Mouse (Mus musculus) spleen, postnatal 10 days (tissue): ENCODE data around the gene Ppfibp1.

Source experiments
- DNase-seq, 2 experiments: peaks; one replicate each; pipeline ENCODE4 v3.0.0; 2021 to 2022; ENCODE audit warnings: low spot score in 2 of 2

Ppfibp1 gene

GRCm38 (mm10) chr6:146995391-146995790, 107.1 kb downstream of the Ppfibp1 start:
- DNase-seq: no peak

GRCm38 (mm10) chr6:146995878-146996277, 107.6 kb downstream of the Ppfibp1 start:
- DNase-seq: no peak

- no peak for DNase-seq
Measured at GRCm38 (mm10) chr6:146997006-146997405, 108.7 kb downstream of the Ppfibp1 start.

- no peak for DNase-seq
Measured at GRCm38 (mm10) chr6:146998710-146999109, 110.4 kb downstream of the Ppfibp1 start.

GRCm38 (mm10) chr6:146999302-146999701, 111.0 kb downstream of the Ppfibp1 start:
- DNase-seq: no peak

- DNase-seq: no peak
Measured at GRCm38 (mm10) chr6:146999755-147000154, 111.5 kb downstream of the Ppfibp1 start.

GRCm38 (mm10) chr6:147008148-147008547, 119.9 kb downstream of the Ppfibp1 start:
- DNase-seq: peak; percentile 49 to 78

GRCm38 (mm10) chr6:147010358-147010757, 122.1 kb downstream of the Ppfibp1 start:
- DNase-seq: no peak

GRCm38 (mm10) chr6:147010811-147011520, 122.7 kb downstream of the Ppfibp1 start:
- DNase-seq: no peak

- DNase-seq: no peak
Measured at GRCm38 (mm10) chr6:147011555-147011954, 123.3 kb downstream of the Ppfibp1 start.

- no peak for DNase-seq
Measured at GRCm38 (mm10) chr6:147011977-147012376, 123.7 kb downstream of the Ppfibp1 start.

- peak in 1 of 2 experiments; percentile 19 for DNase-seq
Measured at GRCm38 (mm10) chr6:147013546-147013945, 125.3 kb downstream of the Ppfibp1 start.

GRCm38 (mm10) chr6:147017906-147018305, 129.6 kb downstream of the Ppfibp1 start:
- no peak for DNase-seq

GRCm38 (mm10) chr6:147018364-147018763, 130.1 kb downstream of the Ppfibp1 start:
- DNase-seq: no peak

- DNase-seq: no peak
Measured at GRCm38 (mm10) chr6:147021181-147021580, 132.9 kb downstream of the Ppfibp1 start.

GRCm38 (mm10) chr6:147022375-147023132, 134.3 kb downstream of the Ppfibp1 start:
- DNase-seq: no peak

GRCm38 (mm10) chr6:147023133-147023395, 134.8 kb downstream of the Ppfibp1 start:
- DNase-seq: no peak

- DNase-seq: no peak
Measured at GRCm38 (mm10) chr6:147023568-147023967, 135.3 kb downstream of the Ppfibp1 start.

- no peak for DNase-seq
Measured at GRCm38 (mm10) chr6:147024761-147025160, 136.5 kb downstream of the Ppfibp1 start.

GRCm38 (mm10) chr6:147028396-147028795, 140.1 kb downstream of the Ppfibp1 start:
- DNase-seq: no peak

GRCm38 (mm10) chr6:147029591-147029990, 141.3 kb downstream of the Ppfibp1 start:
- DNase-seq: no peak

- DNase-seq: no peak
Measured at GRCm38 (mm10) chr6:147030096-147030885, 142.0 kb downstream of the Ppfibp1 start.
